Mouse (Mus musculus): Measurements from ENCODE around the gene Olfr60. TPM values are rescaled to one million over a fixed set of nuclear protein-coding genes. Genes with fewer than 3 reads are reported as not detected.

The Olfr60 gene
- polyA plus RNA-seq, 1 experiment from 2014 or later = not detected

DNA sequence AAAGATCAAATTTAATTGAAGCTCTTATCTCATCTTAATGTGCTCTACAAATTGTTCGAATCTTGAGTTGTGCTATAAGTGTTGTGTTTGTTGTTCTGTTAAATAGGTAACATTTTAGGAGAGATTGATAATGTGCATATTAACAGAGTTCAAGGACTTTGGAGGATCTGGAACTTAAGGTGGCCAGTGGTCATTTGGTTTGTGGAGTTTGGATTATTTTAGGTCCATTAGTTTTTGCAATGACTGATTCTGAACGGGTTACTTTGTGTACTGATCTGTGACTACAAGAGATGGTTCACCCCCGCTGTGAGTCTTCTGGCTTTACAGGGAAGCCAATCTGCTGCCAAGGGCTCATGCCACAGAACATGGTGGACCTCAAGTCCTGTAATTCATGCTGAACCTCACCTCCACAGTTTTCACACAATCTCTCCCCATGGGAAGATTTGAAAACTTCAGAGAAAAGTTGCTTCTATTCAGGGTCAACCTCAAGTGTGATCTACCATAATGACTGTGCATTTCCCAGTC, 41.5 kb downstream of the Olfr60 start:
- DNase-seq (ENCODE audit: low spot score) (no peak), ATAC-seq (ENCODE audit: low FRiP score) (no peak)
- Histone ChIP-seq H3K4me3 (ENCODE audit: low read depth, low read length) (no peak overlapping the region), H3K4me1 (replicated peaks; ENCODE audit: control insufficient read depth, insufficient read depth, low read length) (no peaks in the 10 kb centered on the region), H3K9me3 (ENCODE audit: control insufficient read depth, low read length) (no peaks in the 10 kb centered on the region), H3K27me3 (ENCODE audit: control insufficient read depth, insufficient read depth, low read length) (no peaks in the 10 kb centered on the region), H3K27ac (ENCODE audit: low read depth, low read length) (no peak overlapping the region), H3K4me2 (replicated peaks; ENCODE audit: low read depth, low read length) (no peak overlapping the region), H3K9ac (ENCODE audit: low read depth, low read length) (no peak overlapping the region), H3K36me3 (ENCODE audit: control insufficient read depth, insufficient read depth, low read length) (no peaks in the 10 kb centered on the region)
- 81% methylated on average over 3 of the region's 3 CpGs for WGBS

DNA sequence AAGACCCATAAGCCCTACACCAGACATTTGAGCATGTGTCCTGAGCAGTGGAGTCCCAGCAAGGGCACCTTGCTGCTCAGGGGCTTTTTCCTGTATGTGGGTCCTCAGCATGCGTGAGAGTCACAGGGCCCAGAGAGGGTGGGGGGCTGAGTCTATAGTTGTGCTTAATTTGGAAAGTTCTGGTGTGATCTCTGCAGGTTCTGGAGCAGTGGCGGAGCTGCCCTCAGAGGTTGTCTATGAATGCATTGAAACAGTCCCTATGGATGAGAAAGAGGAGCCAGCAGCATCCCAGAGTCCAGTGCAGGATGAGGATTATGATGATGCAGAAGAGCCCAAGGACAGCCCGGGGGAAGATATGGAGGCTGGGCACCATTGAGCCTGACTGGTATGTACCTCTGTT, 62.1 kb downstream of the Olfr60 start:
- WGBS = 86% methylated on average over 3 of the region's 3 CpGs
- H3K27ac ChIP-seq (ENCODE audit: low read depth, low read length) = no peak overlapping the region
- DNase-seq (ENCODE audit: low spot score) (no peak), ATAC-seq (ENCODE audit: low FRiP score) (no peak)
- no peaks in the 10 kb centered on the region for H3K27me3 ChIP-seq (ENCODE audit: control insufficient read depth, insufficient read depth, low read length)
- no peak overlapping the region for H3K9ac ChIP-seq (ENCODE audit: low read depth, low read length)
- H3K9me3 ChIP-seq (ENCODE audit: control insufficient read depth, low read length) = no peaks in the 10 kb centered on the region
- no peaks in the 10 kb centered on the region for H3K36me3 ChIP-seq (ENCODE audit: control insufficient read depth, insufficient read depth, low read length)
- no peak overlapping the region for H3K4me3 ChIP-seq (ENCODE audit: low read depth, low read length)
- H3K4me1 ChIP-seq (replicated peaks; ENCODE audit: control insufficient read depth, insufficient read depth, low read length) = no peaks in the 10 kb centered on the region
- H3K4me2 ChIP-seq (replicated peaks; ENCODE audit: low read depth, low read length) = no peak overlapping the region

GRCm38 (mm10) chr7:140296876-140297275, 64.6 kb downstream of the Olfr60 start:
- H3K9me3 ChIP-seq (ENCODE audit: control insufficient read depth, low read length) = no peaks in the 10 kb centered on the region
- H3K4me1 ChIP-seq (replicated peaks; ENCODE audit: control insufficient read depth, insufficient read depth, low read length) = no peaks in the 10 kb centered on the region
- H3K36me3 ChIP-seq (ENCODE audit: control insufficient read depth, insufficient read depth, low read length) = no peaks in the 10 kb centered on the region
- no peak overlapping the region for H3K27ac ChIP-seq (ENCODE audit: low read depth, low read length)
- no peak overlapping the region for H3K4me2 ChIP-seq (replicated peaks; ENCODE audit: low read depth, low read length)
- H3K9ac ChIP-seq (ENCODE audit: low read depth, low read length) = no peak overlapping the region
- ATAC-seq (ENCODE audit: low FRiP score) (no peak), DNase-seq (ENCODE audit: low spot score) (no peak)
- WGBS = 79% methylated on average over 6 of the region's 6 CpGs
- H3K27me3 ChIP-seq (ENCODE audit: control insufficient read depth, insufficient read depth, low read length) = no peaks in the 10 kb centered on the region
- no peak overlapping the region for H3K4me3 ChIP-seq (ENCODE audit: low read depth, low read length)

GRCm38 (mm10) chr7:140295746-140296145, 65.7 kb downstream of the Olfr60 start:
- Histone ChIP-seq H3K9ac (ENCODE audit: low read depth, low read length) (no peak overlapping the region), H3K4me3 (ENCODE audit: low read depth, low read length) (no peak overlapping the region), H3K4me2 (replicated peaks; ENCODE audit: low read depth, low read length) (no peak overlapping the region), H3K36me3 (ENCODE audit: control insufficient read depth, insufficient read depth, low read length) (no peaks in the 10 kb centered on the region), H3K9me3 (ENCODE audit: control insufficient read depth, low read length) (no peaks in the 10 kb centered on the region), H3K27me3 (ENCODE audit: control insufficient read depth, insufficient read depth, low read length) (no peaks in the 10 kb centered on the region), H3K4me1 (replicated peaks; ENCODE audit: control insufficient read depth, insufficient read depth, low read length) (no peaks in the 10 kb centered on the region), H3K27ac (ENCODE audit: low read depth, low read length) (no peak overlapping the region)
- WGBS = 92% methylated on average over 9 of the region's 9 CpGs
- DNase-seq (ENCODE audit: low spot score) (no peak), ATAC-seq (ENCODE audit: low FRiP score) (no peak)

Other genes with a start within 250 kb of the Olfr60 start
- gene Paox, start 245.9 kb downstream of the Olfr60 start, polyA plus RNA-seq (2014; fragmentation: Nextera tagmentation; extraction: Ambion mirVana) = 15.2 and 15.8 TPM in 2 replicates
- 168 and 184 TPM in 2 replicates for gene Echs1, start 245.2 kb downstream of the Olfr60 start, polyA plus RNA-seq (2014; fragmentation: Nextera tagmentation; extraction: Ambion mirVana)
- 22.0 and 32.2 TPM in 2 replicates for gene Mtg1, start 224.1 kb downstream of the Olfr60 start, polyA plus RNA-seq (2014; fragmentation: Nextera tagmentation; extraction: Ambion mirVana)
- gene Sprn, start 206.8 kb downstream of the Olfr60 start, polyA plus RNA-seq (2014; fragmentation: Nextera tagmentation; extraction: Ambion mirVana) = 0.94 and 1.9 TPM in 2 replicates
- gene Olfr522, start 196.9 kb downstream of the Olfr60 start, polyA plus RNA-seq (2014; fragmentation: Nextera tagmentation; extraction: Ambion mirVana) = not detected in 2 replicates
- gene Olfr523, start 188.5 kb downstream of the Olfr60 start, polyA plus RNA-seq (2014; fragmentation: Nextera tagmentation; extraction: Ambion mirVana) = not detected in 2 replicates
- not detected in 2 replicates for gene Olfr524, start 155.7 kb downstream of the Olfr60 start, polyA plus RNA-seq (2014; fragmentation: Nextera tagmentation; extraction: Ambion mirVana)
- gene Cd163l1, start 143.4 kb downstream of the Olfr60 start, polyA plus RNA-seq (2014; fragmentation: Nextera tagmentation; extraction: Ambion mirVana) = not detected in 2 replicates
- gene 5830411N06Rik, start 114.4 kb downstream of the Olfr60 start, polyA plus RNA-seq (2014; fragmentation: Nextera tagmentation; extraction: Ambion mirVana) = not detected in 2 replicates
- not detected in 2 replicates for gene Olfr525, start 40.8 kb downstream of the Olfr60 start, polyA plus RNA-seq (2014; fragmentation: Nextera tagmentation; extraction: Ambion mirVana)
- gene Olfr527, start 27.7 kb downstream of the Olfr60 start, polyA plus RNA-seq (2014; fragmentation: Nextera tagmentation; extraction: Ambion mirVana) = not detected in 2 replicates
- gene Olfr530, start 14.7 kb upstream of the Olfr60 start, polyA plus RNA-seq (2014; fragmentation: Nextera tagmentation; extraction: Ambion mirVana) = not detected in 2 replicates
- not detected in 2 replicates for gene Olfr531, start 41.2 kb upstream of the Olfr60 start, polyA plus RNA-seq (2014; fragmentation: Nextera tagmentation; extraction: Ambion mirVana)
- not detected in 2 replicates for gene Olfr532, start 60.0 kb upstream of the Olfr60 start, polyA plus RNA-seq (2014; fragmentation: Nextera tagmentation; extraction: Ambion mirVana)
- not detected in 2 replicates for gene Olfr533, start 101.7 kb upstream of the Olfr60 start, polyA plus RNA-seq (2014; fragmentation: Nextera tagmentation; extraction: Ambion mirVana)
- not detected in 2 replicates for gene Olfr535, start 122.5 kb upstream of the Olfr60 start, polyA plus RNA-seq (2014; fragmentation: Nextera tagmentation; extraction: Ambion mirVana)
- gene Olfr536, start 145.7 kb upstream of the Olfr60 start, polyA plus RNA-seq (2014; fragmentation: Nextera tagmentation; extraction: Ambion mirVana) = not detected in 2 replicates
- not detected in 2 replicates for gene Olfr538, start 206.2 kb upstream of the Olfr60 start, polyA plus RNA-seq (2014; fragmentation: Nextera tagmentation; extraction: Ambion mirVana)
- gene Olfr46, start 239.6 kb upstream of the Olfr60 start, polyA plus RNA-seq (2014; fragmentation: Nextera tagmentation; extraction: Ambion mirVana) = not detected in 2 replicates

All from hindbrain, embryonic 11.5 days (tissue).